Mouse (Mus musculus) T-helper 1 cell (primary cell): ENCODE measurements at regions not wholly inside any gene's neighbourhood (a gene's known extent, or its start where the extent isn't known, plus 50 kb on each side); places are given as distances from the start of the nearest gene placed in this dataset.

Experiments used
- in situ Hi-C: fragments of 300-600 bp; cut with MboI, MseI; formaldehyde crosslinking; loops from one replicate; pipeline ENCODE4 v1.15.1; 2025; ENCODE audit warnings: high pct_unique_total_duplicates

GRCm38 (mm10) chr9:123313726-123314125 is 53.0 kb upstream of the Lars2 start:
- in situ Hi-C loops = loop anchor here (10.0 kb wide), 1 partner anchor 1799 kb away; no protein-coding TSS in a partner anchor
